Mouse (Mus musculus) heart, postnatal 0 days (tissue): Measurements from ENCODE around the gene Zc3h14. TPM values are rescaled to one million over a fixed set of nuclear protein-coding genes. Genes with fewer than 3 reads are reported as not detected.

ENCODE experiments used
- ATAC-seq: fragments of 200-750 bp; cut with Nextera tagmentation; 2 replicates; pipeline ENCODE4 v1.8.0; 2017; ENCODE audit warnings: low read depth, moderate number of reproducible peaks, moderate library complexity; ENCODE audit not compliant: insufficient read depth
- DNase-seq: peaks from one replicate; pipeline ENCODE4 v3.0.0-alpha.2; 2016; ENCODE audit warnings: low spot score
- H3K27ac ChIP-seq: fragments of 300-500 bp; sonication (generic); 2 replicates; pipeline ENCODE4 v1.5.1; 2014; ENCODE audit warnings: low read depth, mild to moderate bottlenecking
- H3K27me3 ChIP-seq: fragments of 300-500 bp; sonication (generic); 2 replicates; pipeline ENCODE4 v1.6.1; 2014; ENCODE audit warnings: low read length, mixed read lengths; ENCODE audit not compliant: control insufficient read depth, insufficient read depth
- H3K36me3 ChIP-seq: fragments of 300-500 bp; sonication (generic); replicated peaks from 2 replicates; pipeline ENCODE4 v1.6.1; 2014; ENCODE audit warnings: low read length, mixed read lengths; ENCODE audit not compliant: control insufficient read depth, insufficient read depth
- H3K4me1 ChIP-seq: fragments of 300-500 bp; sonication (generic); 2 replicates; pipeline ENCODE4 v1.6.1; 2014; ENCODE audit warnings: antibody characterized with exemption; ENCODE audit not compliant: control insufficient read depth, insufficient read depth
- H3K4me2 ChIP-seq: fragments of 300-500 bp; sonication (generic); 2 replicates; pipeline ENCODE4 v1.6.1; 2014; ENCODE audit warnings: low read depth, mild to moderate bottlenecking, low read length, moderate library complexity
- H3K4me3 ChIP-seq: fragments of 300-500 bp; sonication (generic); 2 replicates; pipeline ENCODE4 v1.5.1; 2014; ENCODE audit warnings: low read depth, low read length
- H3K9ac ChIP-seq: fragments of 300-500 bp; sonication (generic); replicated peaks from 2 replicates; pipeline ENCODE4 v1.6.1; 2014; ENCODE audit warnings: low read depth, low read length, mixed read lengths
- H3K9me3 ChIP-seq: fragments of 300-500 bp; sonication (generic); replicated peaks from 2 replicates; pipeline ENCODE4 v1.6.1; 2016; ENCODE audit warnings: low read length; ENCODE audit not compliant: control insufficient read depth
- CTCF ChIP-seq: IDR thresholded peaks from 2 replicates; pipeline ENCODE4 v1.5.1; 2016; ENCODE audit warnings: antibody characterized with exemption, control low read depth, low read depth
- EP300 ChIP-seq: IDR thresholded peaks from 2 replicates; pipeline ENCODE4 v1.6.1; 2016; ENCODE audit warnings: antibody characterized with exemption, low read depth
- WGBS: fragments of 180-500 bp; shearing (Covaris S2); extraction: QIAGEN DNeasy Blood & Tissue Kit; methylation state at CpG from one replicate; pipeline ENCODE4 v1.1.7; 2014; 5-methylcytosine and 5-hydroxymethylcytosine counted together
- polyA plus RNA-seq: library from polyadenylated mRNA; unstranded; fragments of >200 nt; fragmentation: Nextera tagmentation; extraction: Ambion mirVana; gene quantifications from 2 replicates; pipeline ENCODE4 v1.2.1, GENCODE M21; 2015
- total RNA-seq: library from RNA; depleted of rRNA; stranded (reverse); fragments of >200 nt; gene quantifications from 2 replicates; pipeline ENCODE4 v1.2.3, GENCODE M21; 2014; ENCODE audit warnings: low replicate concordance; rRNA removed

Zc3h14 gene
- total and polyA plus RNA-seq, 2 experiments from 2014 or later = 64.4 to 73.1 TPM

GRCm38 (mm10) chr12:98833901-98834300 lies 87.1 kb downstream of the Zc3h14 start:
- TF ChIP-seq EP300 (no peak), CTCF (no peak)
- H3K9ac ChIP-seq = no peak overlapping the region
- no peak overlapping the region for H3K4me3 ChIP-seq
- no peak overlapping the region for H3K27ac ChIP-seq
- H3K36me3 ChIP-seq = 0 out of 2 replicates have a peak, but pooled peaks cover 3% of the 10 kb centered on the region
- H3K4me2 ChIP-seq = no peak overlapping the region
- no peaks in the 10 kb centered on the region for H3K4me1 ChIP-seq
- H3K27me3 ChIP-seq = no peaks in the 10 kb centered on the region
- DNase-seq = no peak
- 87% methylated on average over 1 of the region's 1 CpGs for WGBS
- H3K9me3 ChIP-seq = no peaks in the 10 kb centered on the region
- ATAC-seq = no peak

DNA sequence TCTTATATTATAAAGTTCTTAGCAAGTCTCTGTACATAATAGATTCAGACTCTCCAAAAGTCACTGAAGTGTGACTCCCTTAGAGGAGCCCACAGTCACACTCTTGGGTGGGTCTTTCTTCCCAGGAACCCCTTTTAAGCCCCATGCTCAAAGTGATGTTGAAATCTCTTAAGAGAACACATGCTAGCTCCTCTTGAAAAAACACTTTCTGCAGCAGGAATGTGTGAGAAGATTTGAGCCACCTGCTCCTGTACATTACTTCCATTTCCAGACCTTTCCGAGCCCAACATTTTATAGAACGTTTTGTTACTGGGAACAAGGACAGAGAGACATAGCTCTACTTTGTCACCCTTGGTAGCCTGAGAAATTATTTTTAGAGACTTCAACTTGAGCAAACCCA lies 88.1 kb downstream of the Zc3h14 start:
- no peaks in the 10 kb centered on the region for H3K4me1 ChIP-seq
- ATAC-seq (no peak), DNase-seq (no peak)
- H3K27me3 ChIP-seq = no peaks in the 10 kb centered on the region
- H3K36me3 ChIP-seq = 0 out of 2 replicates have a peak, but pooled peaks cover under 1% of the 10 kb centered on the region
- no peaks in the 10 kb centered on the region for H3K9me3 ChIP-seq
- no peak overlapping the region for H3K4me3 ChIP-seq
- 43% methylated on average over 2 of the region's 2 CpGs for WGBS
- H3K9ac ChIP-seq = no peak overlapping the region
- H3K4me2 ChIP-seq = no peak overlapping the region
- TF ChIP-seq EP300 (no peak), CTCF (no peak)
- no peak overlapping the region for H3K27ac ChIP-seq

DNA sequence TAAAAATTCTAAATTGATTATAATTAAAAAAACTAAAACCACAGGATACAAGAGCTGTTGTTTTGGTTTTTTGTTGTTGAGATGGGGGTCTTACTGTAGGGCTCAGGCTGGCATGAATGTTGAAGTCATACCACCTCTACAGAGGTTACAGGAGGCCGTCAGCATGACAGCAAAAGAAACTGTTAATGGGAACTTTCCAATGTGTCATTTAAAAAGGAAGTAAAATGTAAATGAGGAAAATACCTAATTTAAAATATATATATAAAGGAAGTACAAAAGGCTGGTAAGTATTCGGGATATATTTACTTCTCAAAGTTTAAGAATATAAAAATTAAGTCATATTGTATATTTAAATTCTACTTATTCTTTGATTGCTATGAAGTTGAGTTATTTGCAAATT lies 88.7 kb downstream of the Zc3h14 start:
- H3K4me2 ChIP-seq = no peak overlapping the region
- H3K9ac ChIP-seq = no peak overlapping the region
- ATAC-seq (no peak), DNase-seq (no peak)
- H3K4me1 ChIP-seq = no peaks in the 10 kb centered on the region
- H3K9me3 ChIP-seq = no peaks in the 10 kb centered on the region
- no peak overlapping the region for H3K4me3 ChIP-seq
- no peak for TF ChIP-seq EP300
- no peak for TF ChIP-seq CTCF
- H3K27me3 ChIP-seq = no peaks in the 10 kb centered on the region
- WGBS = 79% methylated on average over 2 of the region's 2 CpGs
- no peak overlapping the region for H3K27ac ChIP-seq
- H3K36me3 ChIP-seq = no peaks in the 10 kb centered on the region

Other genes starting within 250 kb of the Zc3h14 start
- not detected in 2 replicates for gene Kcnk10, start 168.7 kb upstream of the Zc3h14 start, total RNA-seq
- not detected in 2 replicates for gene Kcnk10, start 168.7 kb upstream of the Zc3h14 start, polyA plus RNA-seq
- gene Spata7, start 118.8 kb upstream of the Zc3h14 start, total RNA-seq = 3.3 and 7.2 TPM in 2 replicates
- 8.7 and 9.7 TPM in 2 replicates for gene Spata7, start 118.8 kb upstream of the Zc3h14 start, polyA plus RNA-seq
- 8.7 and 16.0 TPM in 2 replicates for gene Ptpn21, start 9.6 kb upstream of the Zc3h14 start, total RNA-seq
- 5.4 and 6.0 TPM in 2 replicates for gene Ptpn21, start 9.6 kb upstream of the Zc3h14 start, polyA plus RNA-seq
- gene Eml5, start 154.5 kb downstream of the Zc3h14 start, total RNA-seq = 4.3 and 9.6 TPM in 2 replicates
- gene Eml5, start 154.5 kb downstream of the Zc3h14 start, polyA plus RNA-seq = 1.5 TPM in 2 replicates
- 9.7 and 18.7 TPM in 2 replicates for gene Ttc8, start 173.6 kb downstream of the Zc3h14 start, total RNA-seq
- 8.4 and 8.5 TPM in 2 replicates for gene Ttc8, start 173.6 kb downstream of the Zc3h14 start, polyA plus RNA-seq